Mouse (Mus musculus): ENCODE results near the gene Parp16. TPM values are rescaled to one million over a fixed set of nuclear protein-coding genes. Genes with fewer than 3 reads are reported as not detected.
"Not testable (repeated sequence)": the region's sequence is repeated elsewhere in the genome, so short reads cannot be mapped to it uniquely, and the experiment has no call there.

The Parp16 gene
- total RNA-seq, 1 experiment from 2014 or later = 5.2 TPM

DNA sequence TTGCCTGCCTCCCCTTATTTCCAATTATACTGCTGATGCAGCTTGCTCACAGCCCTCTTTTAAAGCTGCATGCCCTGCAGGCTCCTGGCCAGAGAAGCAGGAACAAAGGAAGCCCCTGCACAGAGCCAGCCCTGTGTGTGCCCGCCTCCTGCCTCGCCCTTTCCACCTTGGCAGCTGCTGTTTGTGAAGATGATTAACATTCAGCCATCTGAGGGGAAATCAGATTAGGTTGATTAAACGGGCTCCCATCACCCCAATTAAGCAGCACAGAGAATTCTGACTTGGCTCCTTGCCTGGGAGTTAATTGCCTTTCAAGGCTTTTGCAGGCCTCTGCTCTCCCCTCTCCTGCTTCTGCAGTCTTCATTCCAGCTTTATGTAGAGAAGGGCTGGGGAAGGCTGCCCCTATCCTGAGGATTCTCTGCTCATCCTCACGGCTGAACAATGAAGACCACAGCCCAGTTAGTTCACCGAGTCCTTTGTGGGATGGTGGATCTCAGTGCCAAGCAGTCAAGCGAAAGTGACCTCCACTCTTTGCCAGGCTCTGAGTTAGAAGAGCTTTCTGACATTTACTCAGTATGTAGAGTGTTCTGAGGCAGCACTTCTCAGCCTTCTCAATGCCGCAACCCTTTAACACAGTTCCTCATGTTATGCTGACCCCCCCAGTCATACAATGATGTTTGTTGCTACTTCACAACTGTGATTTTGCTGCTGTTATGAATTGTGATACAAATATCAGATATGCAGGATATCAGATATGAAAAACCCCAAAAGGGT is 72.8 kb downstream of the Parp16 start:
- ATAC-seq (ENCODE audit: extremely low read depth, insufficient number of reproducible peaks, low FRiP score, poor library complexity, severe bottlenecking) = no peak

DNA sequence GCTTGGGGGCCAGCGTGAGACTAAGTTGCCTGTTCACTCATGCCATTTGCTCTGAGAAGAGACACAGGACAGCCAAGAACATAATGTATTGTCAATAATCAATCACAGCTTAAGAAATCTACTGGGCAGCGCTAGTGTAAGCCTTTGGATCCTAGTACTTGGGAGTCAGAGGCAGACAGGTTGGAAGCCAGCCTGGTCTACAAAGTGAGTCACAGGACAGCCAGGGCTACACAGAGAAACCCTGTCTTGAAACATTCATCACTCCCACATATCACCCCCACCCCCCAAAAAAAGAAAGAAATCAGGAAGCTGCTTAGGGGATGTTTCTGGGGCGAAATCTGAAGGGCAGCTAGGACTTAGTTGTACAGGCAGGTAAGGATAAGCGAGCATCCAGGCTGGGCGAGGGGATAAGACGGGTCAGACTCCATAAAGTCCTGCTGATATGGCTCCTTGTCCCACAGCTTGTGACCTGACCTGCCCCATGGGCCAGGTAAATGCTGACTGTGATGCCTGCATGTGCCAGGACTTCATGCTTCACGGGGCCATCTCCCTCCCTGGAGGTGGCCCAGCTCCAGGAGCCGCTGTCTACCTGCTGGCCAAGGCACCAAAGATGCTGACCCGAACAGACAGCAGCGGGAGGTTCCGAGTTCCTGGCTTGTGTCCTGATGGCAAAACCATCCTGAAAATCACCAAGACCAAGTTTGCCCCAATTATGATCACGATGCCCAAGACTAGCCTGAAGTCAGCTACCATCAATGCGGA is 78.1 kb downstream of the Parp16 start:
- no peak for ATAC-seq (ENCODE audit: extremely low read depth, insufficient number of reproducible peaks, low FRiP score, poor library complexity, severe bottlenecking)

DNA sequence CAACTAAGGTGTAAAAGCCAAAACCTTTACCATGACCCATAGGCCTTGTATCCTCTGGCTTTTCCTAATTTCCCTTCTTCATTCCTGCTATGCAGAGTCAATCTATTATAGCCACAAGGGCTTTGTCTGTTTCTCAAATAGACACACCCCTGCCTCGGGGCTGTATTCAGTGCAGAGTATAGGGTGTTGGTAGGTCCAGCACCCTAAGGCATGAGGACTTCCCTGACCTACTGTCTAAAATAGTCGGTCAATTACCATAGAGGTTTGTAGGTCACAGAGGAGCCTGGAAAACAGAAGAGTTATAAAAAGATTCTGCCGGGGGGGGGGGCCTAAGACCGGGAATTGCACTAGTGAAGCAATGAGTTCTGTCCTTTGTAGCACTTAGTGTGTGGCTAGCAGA is 78.7 kb downstream of the Parp16 start:
- no peak for ATAC-seq (ENCODE audit: extremely low read depth, insufficient number of reproducible peaks, low FRiP score, poor library complexity, severe bottlenecking)

DNA sequence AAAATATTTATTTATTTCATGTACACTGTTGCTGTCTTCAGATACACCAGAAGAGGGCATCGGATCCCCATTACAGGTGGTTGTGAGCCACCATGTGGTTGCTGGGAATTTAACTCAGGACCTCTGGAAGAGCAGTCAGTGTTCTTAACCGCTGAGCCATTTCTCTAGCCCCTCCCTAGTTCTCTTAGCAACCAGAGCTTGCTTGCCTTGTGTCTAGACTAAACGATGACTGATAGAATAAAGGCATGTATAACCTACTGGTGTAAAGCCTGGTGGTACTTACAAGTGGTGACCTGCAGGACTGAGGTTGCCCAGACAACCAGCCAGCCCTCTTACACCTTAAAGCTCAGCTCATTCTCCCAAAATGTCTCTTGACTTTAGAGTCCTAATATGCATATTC is 79.7 kb downstream of the Parp16 start:
- ATAC-seq (ENCODE audit: extremely low read depth, insufficient number of reproducible peaks, low FRiP score, poor library complexity, severe bottlenecking) = not testable (repeated sequence)

DNA sequence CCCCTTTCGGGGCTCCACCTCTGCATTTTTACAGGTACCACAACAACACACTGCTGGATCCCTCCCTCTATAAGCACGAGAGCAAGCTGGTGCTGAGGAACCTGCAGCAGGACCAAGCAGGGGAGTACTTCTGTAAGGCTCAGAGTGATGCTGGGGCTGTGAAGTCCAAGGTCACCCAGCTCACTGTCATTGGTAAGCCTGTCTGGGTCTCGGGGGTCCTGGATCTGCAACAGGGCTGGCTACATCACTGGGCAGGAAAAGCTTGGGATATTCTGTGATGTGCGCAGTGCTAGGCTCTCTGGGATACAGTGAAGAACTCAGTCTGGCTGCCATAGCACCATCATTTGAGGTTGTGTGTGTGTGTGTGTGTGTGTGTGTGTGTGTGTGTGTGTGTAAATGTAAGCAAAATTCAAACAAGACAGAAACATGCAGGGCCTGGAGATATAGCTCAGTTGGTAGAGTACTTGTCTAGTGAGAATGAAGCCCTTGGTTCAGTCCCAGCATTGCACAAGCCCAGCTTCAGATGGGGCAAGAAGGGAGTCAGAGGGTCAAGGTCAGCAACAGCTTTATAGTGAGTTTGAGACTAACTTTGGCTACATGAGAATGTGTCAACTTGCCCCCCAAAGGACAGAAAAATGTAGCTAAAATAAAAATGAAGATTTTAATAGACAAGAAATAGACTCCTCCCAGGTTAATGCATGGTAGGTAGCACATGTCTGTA is 80.8 kb downstream of the Parp16 start:
- ATAC-seq (ENCODE audit: extremely low read depth, insufficient number of reproducible peaks, low FRiP score, poor library complexity, severe bottlenecking) = no peak

DNA sequence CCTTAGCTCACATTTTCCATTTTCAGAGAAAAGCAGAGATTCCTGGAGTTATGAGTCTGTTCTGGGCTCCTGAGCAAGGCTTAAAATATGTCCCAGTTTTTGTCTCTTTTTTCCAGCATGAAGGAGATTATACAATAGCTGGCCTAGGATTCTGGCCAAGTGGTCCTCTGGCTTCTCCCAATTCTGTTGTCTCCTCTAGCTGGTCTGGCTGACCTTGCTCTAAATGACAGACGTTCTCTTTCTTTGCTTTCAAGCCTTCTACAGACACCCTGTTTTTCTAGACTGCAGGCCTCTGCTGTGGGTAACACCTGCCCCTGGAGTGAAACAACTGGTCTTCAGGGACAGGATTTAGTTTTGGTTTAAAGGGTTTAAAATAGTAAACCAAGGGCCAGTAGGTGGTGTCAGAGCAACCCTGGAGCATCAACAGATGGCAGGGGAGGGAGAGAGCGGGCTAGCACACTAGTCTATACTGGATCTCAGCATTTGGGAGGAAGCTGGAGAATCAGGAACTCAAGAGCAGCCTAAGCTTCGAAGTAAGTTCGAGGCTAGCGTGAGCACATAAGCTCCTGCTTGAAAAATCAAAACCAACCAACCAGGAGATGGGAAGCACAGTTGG is 86.5 kb downstream of the Parp16 start:
- no peak for ATAC-seq (ENCODE audit: extremely low read depth, insufficient number of reproducible peaks, low FRiP score, poor library complexity, severe bottlenecking)

DNA sequence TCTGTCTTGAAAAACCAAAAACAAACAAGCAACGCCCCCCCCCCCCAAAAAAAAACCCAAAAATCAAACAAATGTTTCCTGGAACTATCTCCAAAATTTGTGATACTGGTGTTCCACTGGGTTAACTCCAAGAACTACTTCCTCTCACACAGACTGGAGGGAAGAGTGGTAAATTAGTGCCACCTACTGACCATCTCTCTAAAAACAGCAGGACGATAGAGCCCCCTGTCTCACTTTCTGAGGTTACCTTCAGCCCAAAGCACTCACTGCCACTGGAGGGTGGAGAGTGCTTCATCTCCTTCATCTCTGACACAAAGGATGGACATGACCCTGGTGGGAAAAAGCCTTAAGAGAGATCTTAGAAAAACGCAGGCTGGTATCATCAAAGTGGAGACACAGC is 88.1 kb downstream of the Parp16 start:
- ATAC-seq (ENCODE audit: extremely low read depth, insufficient number of reproducible peaks, low FRiP score, poor library complexity, severe bottlenecking) = no peak

DNA sequence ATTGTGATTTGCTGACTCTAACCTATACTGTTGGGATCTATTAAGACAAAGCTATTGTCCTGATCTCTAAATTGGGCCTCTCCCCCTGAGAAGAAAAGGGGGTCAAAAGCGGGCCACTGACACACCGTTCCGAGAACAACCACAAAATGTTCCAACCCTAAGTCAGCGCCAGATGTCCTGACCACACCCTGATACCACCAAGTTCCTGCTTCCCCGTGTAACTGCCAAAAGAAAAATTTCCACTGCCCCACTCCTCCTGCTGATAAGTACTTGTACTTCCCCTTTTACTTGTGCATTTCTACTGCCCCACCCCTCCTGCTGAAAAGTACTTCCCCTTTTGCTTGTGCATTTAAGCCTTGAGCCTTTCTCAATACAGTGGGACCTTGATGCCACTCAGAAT is 93.1 kb downstream of the Parp16 start:
- not testable (repeated sequence) for ATAC-seq (ENCODE audit: extremely low read depth, insufficient number of reproducible peaks, low FRiP score, poor library complexity, severe bottlenecking)

Other genes with a start within 250 kb of the Parp16 start
- gene Slc24a1, start 243.7 kb upstream of the Parp16 start, total RNA-seq (2017) = 0.37 and 0.47 TPM in 2 replicates
- gene Ints14, start 234.4 kb upstream of the Parp16 start, total RNA-seq (2017) = 16.7 and 18.0 TPM in 2 replicates
- 21.4 and 22.6 TPM in 2 replicates for gene Hacd3, start 173.7 kb upstream of the Parp16 start, total RNA-seq (2017)
- gene Dpp8, start 162.9 kb upstream of the Parp16 start, total RNA-seq (2017) = 126 and 127 TPM in 2 replicates
- gene Igdcc4, start 93.9 kb upstream of the Parp16 start, total RNA-seq (2017) = not detected in 2 replicates
- 0.47 TPM in 1 of 2 replicates, not detected in the other for gene Igdcc3, start 54.2 kb upstream of the Parp16 start, total RNA-seq (2017)
- gene Cilp, start 69.8 kb downstream of the Parp16 start, total RNA-seq (2017) = not detected in 2 replicates
- 42.4 and 50.0 TPM in 2 replicates for gene Clpx, start 98.9 kb downstream of the Parp16 start, total RNA-seq (2017)
- gene Pdcd7, start 150.8 kb downstream of the Parp16 start, total RNA-seq (2017) = 38.8 and 39.4 TPM in 2 replicates
- 2.4 TPM in 1 of 2 replicates, not detected in the other for gene Ubap1l, start 165.7 kb downstream of the Parp16 start, total RNA-seq (2017)
- not detected in 2 replicates for gene Kbtbd13, start 196.3 kb downstream of the Parp16 start, total RNA-seq (2017)
- not detected in 2 replicates for gene Rasl12, start 203.2 kb downstream of the Parp16 start, total RNA-seq (2017)
- not detected in 2 replicates for gene Slc51b, start 227.6 kb downstream of the Parp16 start, total RNA-seq (2017)
- gene Mtfmt, start 240.4 kb downstream of the Parp16 start, total RNA-seq (2017) = 15.5 and 17.3 TPM in 2 replicates

Data from neutrophil, adult 5-6 weeks (primary cell).